Mouse (Mus musculus) lung, embryonic 14.5 days (tissue): Measurements from ENCODE around the gene Prep. TPM values are rescaled to one million over a fixed set of nuclear protein-coding genes. Genes with fewer than 3 reads are reported as not detected.

Source experiments
- ATAC-seq: fragments of 200-750 bp; cut with Nextera tagmentation; 2 replicates; pipeline ENCODE4 v1.8.0; 2017; ENCODE audit warnings: mild to moderate bottlenecking, moderate TSS enrichment, moderate library complexity; ENCODE audit not compliant: insufficient read depth
- DNase-seq: peaks from one replicate; pipeline ENCODE4 v3.0.0-alpha.2; 2015
- H3K27ac ChIP-seq: fragments of 300-500 bp; sonication (generic); 2 replicates; pipeline ENCODE4 v1.5.1; 2014; ENCODE audit warnings: low read depth, mild to moderate bottlenecking, moderate library complexity
- H3K27me3 ChIP-seq: fragments of 300-500 bp; sonication (generic); 2 replicates; pipeline ENCODE4 v1.6.1; 2014; ENCODE audit warnings: low read length, control low read depth; ENCODE audit not compliant: insufficient read depth
- H3K36me3 ChIP-seq: fragments of 300-500 bp; sonication (generic); 2 replicates; pipeline ENCODE4 v1.6.1; 2014; ENCODE audit warnings: control low read depth; ENCODE audit not compliant: insufficient read depth
- H3K4me1 ChIP-seq: fragments of 300-500 bp; sonication (generic); 2 replicates; pipeline ENCODE4 v1.6.1; 2014; ENCODE audit warnings: antibody characterized with exemption, control low read depth; ENCODE audit not compliant: insufficient read depth
- H3K4me2 ChIP-seq: fragments of 300-500 bp; sonication (generic); 2 replicates; pipeline ENCODE4 v1.6.1; 2014; ENCODE audit warnings: mild to moderate bottlenecking
- H3K4me3 ChIP-seq: fragments of 300-500 bp; sonication (generic); 2 replicates; pipeline ENCODE4 v1.5.1; 2014; ENCODE audit warnings: low read depth, low read length
- H3K9ac ChIP-seq: fragments of 300-500 bp; sonication (generic); 2 replicates; pipeline ENCODE4 v1.6.1; 2014
- H3K9me3 ChIP-seq: fragments of 300-500 bp; sonication (generic); 2 replicates; pipeline ENCODE4 v1.6.1; 2016; ENCODE audit warnings: low read depth, low read length, control low read depth
- CTCF ChIP-seq: IDR thresholded peaks from 2 replicates; pipeline ENCODE4 v1.5.1; 2016; ENCODE audit warnings: antibody characterized with exemption, low read depth
- WGBS: fragments of 180-500 bp; shearing (Covaris S2); extraction: QIAGEN DNeasy Blood & Tissue Kit; methylation state at CpG from one replicate; pipeline ENCODE4 v1.1.7; 2014; 5-methylcytosine and 5-hydroxymethylcytosine counted together
- polyA plus RNA-seq: library from polyadenylated mRNA; unstranded; fragments of >200 nt; fragmentation: Nextera tagmentation; extraction: Ambion mirVana; gene quantifications from 2 replicates; pipeline ENCODE4 v1.2.1, GENCODE M21; 2014

The Prep gene
- polyA plus RNA-seq, 1 experiment from 2014 or later = 34.6 TPM

GRCm38 (mm10) chr10:45180677-45181326 is 113.8 kb downstream of the Prep start:
- no peaks in the 10 kb centered on the region for H3K9me3 ChIP-seq
- H3K4me1 ChIP-seq = no peaks in the 10 kb centered on the region
- H3K4me3 ChIP-seq = no peak overlapping the region
- no peak overlapping the region for H3K9ac ChIP-seq
- no peak overlapping the region for H3K27ac ChIP-seq
- TF ChIP-seq CTCF = no peak
- 84% methylated on average over 4 of the region's 4 CpGs for WGBS
- no peaks in the 10 kb centered on the region for H3K36me3 ChIP-seq
- H3K27me3 ChIP-seq = no peaks in the 10 kb centered on the region
- DNase-seq = no peak
- ATAC-seq = no peak
- H3K4me2 ChIP-seq = no peak overlapping the region

GRCm38 (mm10) chr10:45181344-45181743 is 114.3 kb downstream of the Prep start:
- no peak for TF ChIP-seq CTCF
- Histone ChIP-seq H3K27ac (no peak overlapping the region), H3K9ac (no peak overlapping the region), H3K4me1 (no peaks in the 10 kb centered on the region), H3K4me3 (no peak overlapping the region), H3K4me2 (no peak overlapping the region), H3K9me3 (no peaks in the 10 kb centered on the region), H3K36me3 (no peaks in the 10 kb centered on the region), H3K27me3 (no peaks in the 10 kb centered on the region)
- DNase-seq (peak; percentile 15), ATAC-seq (peak; percentile 31; the same call in 1 of the 2 replicates)
- 68% methylated on average over 3 of the region's 3 CpGs for WGBS

- Histone ChIP-seq H3K27ac (no peak overlapping the region), H3K4me3 (no peak overlapping the region), H3K4me1 (no peaks in the 10 kb centered on the region), H3K9ac (no peak overlapping the region), H3K9me3 (no peaks in the 10 kb centered on the region), H3K36me3 (no peaks in the 10 kb centered on the region), H3K27me3 (no peaks in the 10 kb centered on the region), H3K4me2 (no peak overlapping the region)
- DNase-seq (no peak), ATAC-seq (no peak)
- 81% methylated on average over 2 of the region's 2 CpGs for WGBS
- no peak for TF ChIP-seq CTCF
These were observed 118.5 kb downstream of the Prep start for GRCm38 (mm10) chr10:45185457-45185856.

- H3K9ac ChIP-seq = no peak overlapping the region
- TF ChIP-seq CTCF = no peak
- H3K9me3 ChIP-seq = no peaks in the 10 kb centered on the region
- ATAC-seq (no peak), DNase-seq (no peak)
- no peak overlapping the region for H3K4me2 ChIP-seq
- H3K36me3 ChIP-seq = no peaks in the 10 kb centered on the region
- WGBS = 62% methylated on average over 14 of the region's 14 CpGs
- H3K4me1 ChIP-seq = no peaks in the 10 kb centered on the region
- no peak overlapping the region for H3K4me3 ChIP-seq
- H3K27ac ChIP-seq = no peak overlapping the region
- no peaks in the 10 kb centered on the region for H3K27me3 ChIP-seq
These were observed 126.6 kb downstream of the Prep start for GRCm38 (mm10) chr10:45193330-45194310.

GRCm38 (mm10) chr10:45194531-45194930 is 127.5 kb downstream of the Prep start:
- ATAC-seq = no peak
- Histone ChIP-seq H3K4me1 (no peaks in the 10 kb centered on the region), H3K4me2 (no peak overlapping the region), H3K4me3 (no peak overlapping the region), H3K9ac (no peak overlapping the region), H3K27ac (no peak overlapping the region), H3K27me3 (no peaks in the 10 kb centered on the region), H3K9me3 (no peaks in the 10 kb centered on the region), H3K36me3 (no peaks in the 10 kb centered on the region)
- DNase-seq = no peak
- no peak for TF ChIP-seq CTCF
- 68% methylated on average over 5 of the region's 5 CpGs for WGBS

GRCm38 (mm10) chr10:45204582-45204981 is 137.6 kb downstream of the Prep start:
- H3K36me3 ChIP-seq = no peaks in the 10 kb centered on the region
- no peak overlapping the region for H3K4me3 ChIP-seq
- H3K4me1 ChIP-seq = no peaks in the 10 kb centered on the region
- no peak for ATAC-seq
- no peak overlapping the region for H3K9ac ChIP-seq
- H3K4me2 ChIP-seq = no peak overlapping the region
- no peak overlapping the region for H3K27ac ChIP-seq
- H3K9me3 ChIP-seq = no peaks in the 10 kb centered on the region
- 53% methylated on average over 1 of the region's 1 CpGs for WGBS
- no peak for TF ChIP-seq CTCF
- DNase-seq = no peak
- no peaks in the 10 kb centered on the region for H3K27me3 ChIP-seq

GRCm38 (mm10) chr10:45210201-45210600 is 143.2 kb downstream of the Prep start:
- Histone ChIP-seq H3K4me3 (no peak overlapping the region), H3K4me2 (no peak overlapping the region), H3K27me3 (no peaks in the 10 kb centered on the region), H3K36me3 (no peaks in the 10 kb centered on the region), H3K27ac (no peak overlapping the region), H3K9me3 (no peaks in the 10 kb centered on the region), H3K4me1 (no peaks in the 10 kb centered on the region), H3K9ac (no peak overlapping the region)
- no peak for TF ChIP-seq CTCF
- DNase-seq (no peak), ATAC-seq (no peak)
